Mouse (Mus musculus): Measurements from ENCODE around the gene Sp1.

DNA sequence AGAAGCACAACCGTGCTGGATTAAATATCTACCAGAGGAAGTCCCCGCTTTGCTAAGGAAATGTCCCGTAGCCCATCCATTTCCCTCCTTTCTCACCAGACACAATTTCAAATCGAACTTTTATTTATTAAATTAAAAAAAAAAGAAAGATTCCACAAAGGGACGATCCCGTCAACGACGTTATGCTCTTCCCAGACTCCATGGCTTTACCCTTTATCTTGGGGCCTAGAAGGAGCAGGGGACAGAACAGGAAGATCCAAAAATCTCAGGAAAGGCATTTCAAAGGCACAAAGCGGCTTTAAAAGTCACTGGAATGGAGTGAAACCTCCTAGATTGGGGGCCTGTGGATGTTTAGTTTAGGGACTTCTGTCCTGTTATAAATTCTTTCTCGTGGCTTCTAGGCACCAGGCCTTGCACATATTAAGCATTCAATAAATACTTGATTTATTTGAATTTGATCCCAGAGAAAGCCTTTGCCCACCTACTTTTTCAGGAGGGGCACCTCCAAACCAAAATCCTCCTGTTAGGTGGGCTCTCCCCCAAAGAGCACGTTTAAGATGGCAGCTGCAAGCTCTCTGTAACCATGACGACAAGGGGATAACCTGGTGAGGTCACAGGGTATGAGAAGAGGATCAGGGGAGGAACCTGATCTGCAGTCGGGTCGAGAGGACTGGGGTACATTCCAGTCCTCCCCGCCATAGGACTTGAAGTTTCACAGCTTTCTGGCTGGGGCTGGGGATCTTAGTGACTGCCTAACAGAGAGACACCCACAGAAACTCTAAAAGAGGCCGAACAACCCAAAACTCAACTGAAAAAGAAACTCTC lies 49.2 kb upstream of the Sp1 start:
- no peak for TF ChIP-seq CTCF (IDR thresholded peaks at IDR 0.05; ENCODE audit: control insufficient read depth, insufficient read depth, insufficient replicate concordance, low read depth, low read length)
- no peak for TF ChIP-seq POLR2A (IDR thresholded peaks at IDR 0.05; ENCODE audit: control insufficient read depth, low read depth, low read length)

Data from testis, adult 2 months (tissue).